Mouse (Mus musculus): ENCODE data around the gene Rnaset2a.
"Not testable (repeated sequence)": the region's sequence is repeated elsewhere in the genome, so short reads cannot be mapped to it uniquely, and the experiment has no call there.

DNA sequence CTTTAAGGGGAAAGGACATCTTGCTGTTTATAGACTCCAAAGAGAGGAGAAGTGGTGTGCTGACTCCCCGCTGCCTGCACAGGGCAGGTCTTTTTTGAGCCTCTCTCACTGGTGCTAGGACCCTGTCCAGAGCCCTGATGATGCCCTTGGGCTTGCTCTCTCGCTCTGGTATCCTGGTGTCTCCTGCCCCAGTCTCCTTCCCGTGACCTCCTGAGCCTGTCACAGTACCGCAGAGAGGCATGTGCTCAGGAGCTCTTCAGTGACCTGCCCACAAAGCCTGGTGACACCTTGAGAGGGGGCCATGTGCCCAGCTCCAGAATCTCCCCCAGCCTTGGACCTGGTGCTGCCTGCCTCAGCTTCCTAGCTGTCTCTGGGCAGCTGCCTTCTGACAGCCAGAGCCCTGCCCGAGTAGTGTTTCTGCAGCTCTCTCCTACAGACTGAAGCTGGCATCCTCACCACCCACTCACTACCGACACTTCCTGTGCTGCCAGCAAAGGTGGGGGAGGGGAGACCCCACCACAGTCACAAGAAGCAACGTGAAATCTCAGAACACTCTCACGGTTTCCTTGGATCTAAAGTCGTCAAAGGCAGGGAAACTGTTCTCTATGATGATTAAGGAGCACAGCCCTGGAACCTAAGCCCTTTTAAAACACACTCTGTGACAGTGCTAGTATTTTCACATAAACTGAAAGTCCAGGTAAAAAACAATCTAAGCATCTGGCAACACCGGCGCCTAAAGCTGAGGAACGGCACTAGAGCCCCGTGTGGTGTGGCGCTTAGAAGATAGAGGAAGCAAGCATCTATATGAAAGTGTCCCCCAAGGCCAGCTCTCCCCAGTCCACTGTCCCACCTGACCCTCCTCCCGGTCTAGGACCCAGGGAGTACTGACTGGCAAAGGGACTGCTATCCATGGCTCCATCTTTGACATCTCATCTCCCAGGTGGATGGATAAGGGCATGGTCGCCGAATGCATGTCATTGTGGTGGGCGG is 55.1 kb downstream of the Rnaset2a start:
- not testable (repeated sequence) for TF ChIP-seq EP300, CTCF (IDR thresholded peaks at IDR 0.05; ENCODE audit: low read depth)
